Mouse (Mus musculus) cerebellum, adult 9-11 months (tissue): ENCODE results near the gene Nxn.

Experiments used
- DNase-seq: peaks from one replicate; pipeline ENCODE4 v3.0.0; 2022

The Nxn gene

GRCm38 (mm10) chr11:76360255-76360654 lies 38.7 kb downstream of the Nxn start:
- DNase-seq = no peak

GRCm38 (mm10) chr11:76358628-76359320 lies 40.2 kb downstream of the Nxn start:
- DNase-seq = no peak

GRCm38 (mm10) chr11:76357464-76357863 lies 41.5 kb downstream of the Nxn start:
- DNase-seq = no peak

GRCm38 (mm10) chr11:76356091-76356490 lies 42.8 kb downstream of the Nxn start:
- no peak for DNase-seq

- DNase-seq = no peak
Observed at GRCm38 (mm10) chr11:76355425-76355824, 43.5 kb downstream of the Nxn start.

GRCm38 (mm10) chr11:76352861-76353558 lies 45.9 kb downstream of the Nxn start:
- no peak for DNase-seq

- DNase-seq = no peak
Observed at GRCm38 (mm10) chr11:76351624-76352011, 47.3 kb downstream of the Nxn start.

GRCm38 (mm10) chr11:76350931-76351623 lies 47.9 kb downstream of the Nxn start:
- DNase-seq = no peak

- DNase-seq = no peak
Observed at GRCm38 (mm10) chr11:76349833-76350232, 49.1 kb downstream of the Nxn start.

- DNase-seq = no peak
Observed at GRCm38 (mm10) chr11:76347589-76347988, 51.4 kb downstream of the Nxn start.

- DNase-seq = no peak
Observed at GRCm38 (mm10) chr11:76343031-76343430, 55.9 kb downstream of the Nxn start.

- no peak for DNase-seq
Observed at GRCm38 (mm10) chr11:76341884-76342645, 56.9 kb downstream of the Nxn start.

GRCm38 (mm10) chr11:76341163-76341562 lies 57.8 kb downstream of the Nxn start:
- no peak for DNase-seq

GRCm38 (mm10) chr11:76339830-76340229 lies 59.1 kb downstream of the Nxn start:
- no peak for DNase-seq

GRCm38 (mm10) chr11:76339141-76339540 lies 59.8 kb downstream of the Nxn start:
- DNase-seq = peak; percentile 65

- no peak for DNase-seq
Observed at GRCm38 (mm10) chr11:76338656-76339055, 60.3 kb downstream of the Nxn start.

- no peak for DNase-seq
Observed at GRCm38 (mm10) chr11:76337764-76338163, 61.2 kb downstream of the Nxn start.

- DNase-seq = no peak
Observed at GRCm38 (mm10) chr11:76337236-76337635, 61.7 kb downstream of the Nxn start.

GRCm38 (mm10) chr11:76336224-76336623 lies 62.7 kb downstream of the Nxn start:
- no peak for DNase-seq

GRCm38 (mm10) chr11:76334966-76335365 lies 64.0 kb downstream of the Nxn start:
- no peak for DNase-seq

- DNase-seq = no peak
Observed at GRCm38 (mm10) chr11:76332240-76332639, 66.7 kb downstream of the Nxn start.

GRCm38 (mm10) chr11:76328522-76329290 lies 70.2 kb downstream of the Nxn start:
- no peak for DNase-seq
